Mouse (Mus musculus): ENCODE measurements around the gene Nfatc2. TPM values are rescaled to one million over a fixed set of nuclear protein-coding genes. Genes with fewer than 3 reads are reported as not detected.

The Nfatc2 gene
- polyA plus RNA-seq, 1 experiment = 2.4 TPM

- no peak for DNase-seq (ENCODE audit: low spot score)
Observed at GRCm38 (mm10) chr2:168579109-168579508, 22.3 kb downstream of the Nfatc2 start.

- no peak for DNase-seq (ENCODE audit: low spot score)
Observed at GRCm38 (mm10) chr2:168578132-168578531, 23.3 kb downstream of the Nfatc2 start.

DNA sequence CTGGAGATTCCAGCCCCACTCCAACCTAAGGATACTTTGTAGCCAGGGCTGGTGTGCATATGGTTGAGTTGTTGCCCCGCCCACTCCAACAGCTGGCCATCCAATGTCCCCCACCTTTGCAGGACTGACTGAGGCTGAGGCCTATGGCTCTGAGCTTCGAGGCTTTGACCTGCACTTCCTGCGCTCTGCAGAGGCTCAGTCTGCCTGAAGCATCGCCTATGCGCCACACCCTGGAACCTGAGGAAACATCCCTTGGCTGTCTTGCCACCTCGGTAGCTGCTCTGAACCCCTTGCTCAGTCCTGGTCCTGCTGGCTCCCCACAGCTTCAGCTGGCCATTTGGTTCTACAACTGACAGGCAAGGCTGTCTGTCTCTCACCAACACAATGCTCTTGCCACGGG is 24.1 kb downstream of the Nfatc2 start:
- no peak for DNase-seq (ENCODE audit: low spot score)

DNA sequence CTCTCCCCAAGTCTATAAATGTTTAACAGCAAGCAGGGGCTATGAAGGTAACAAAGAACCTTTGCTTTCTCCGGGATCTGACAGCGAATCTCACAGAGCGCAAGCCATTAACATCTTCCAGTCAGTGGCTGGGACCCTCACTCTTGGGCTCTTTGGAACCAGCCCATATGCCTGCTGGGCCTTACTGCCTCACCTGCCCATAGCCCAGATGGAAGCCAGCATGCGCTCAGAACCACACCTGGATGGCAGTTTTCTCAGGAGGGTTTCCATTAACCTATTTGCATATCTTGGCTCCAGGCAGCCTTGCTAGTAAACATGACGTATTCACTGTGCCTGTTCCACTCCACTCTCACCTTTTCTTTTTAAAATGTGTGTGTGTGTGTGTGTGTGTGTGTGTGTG is 25.6 kb downstream of the Nfatc2 start:
- no peak for DNase-seq (ENCODE audit: low spot score)

DNA sequence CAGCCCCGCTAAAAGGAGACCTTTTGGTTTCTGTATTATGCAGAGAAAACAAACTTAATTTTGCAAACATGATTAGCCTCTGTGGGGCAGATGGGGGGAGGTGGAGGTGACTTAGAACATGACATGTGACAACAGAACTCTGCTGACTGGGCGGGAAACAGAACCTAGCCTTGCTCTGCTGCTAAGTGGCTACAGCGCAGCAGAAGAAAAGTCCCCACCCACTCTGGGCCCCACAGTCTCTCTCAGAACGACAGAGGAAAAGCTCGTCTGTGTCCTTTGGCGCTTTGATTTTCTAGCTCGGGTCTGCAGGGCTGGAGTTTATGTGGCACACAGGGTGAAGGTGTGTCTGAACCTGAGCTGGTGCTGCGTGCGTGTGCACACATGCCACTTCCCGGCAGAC is 26.5 kb downstream of the Nfatc2 start:
- DNase-seq (ENCODE audit: low spot score) = no peak

- DNase-seq (ENCODE audit: low spot score) = no peak
Observed at GRCm38 (mm10) chr2:168573866-168574265, 27.6 kb downstream of the Nfatc2 start.

GRCm38 (mm10) chr2:168571241-168571640 is 30.2 kb downstream of the Nfatc2 start:
- no peak for DNase-seq (ENCODE audit: low spot score)

DNA sequence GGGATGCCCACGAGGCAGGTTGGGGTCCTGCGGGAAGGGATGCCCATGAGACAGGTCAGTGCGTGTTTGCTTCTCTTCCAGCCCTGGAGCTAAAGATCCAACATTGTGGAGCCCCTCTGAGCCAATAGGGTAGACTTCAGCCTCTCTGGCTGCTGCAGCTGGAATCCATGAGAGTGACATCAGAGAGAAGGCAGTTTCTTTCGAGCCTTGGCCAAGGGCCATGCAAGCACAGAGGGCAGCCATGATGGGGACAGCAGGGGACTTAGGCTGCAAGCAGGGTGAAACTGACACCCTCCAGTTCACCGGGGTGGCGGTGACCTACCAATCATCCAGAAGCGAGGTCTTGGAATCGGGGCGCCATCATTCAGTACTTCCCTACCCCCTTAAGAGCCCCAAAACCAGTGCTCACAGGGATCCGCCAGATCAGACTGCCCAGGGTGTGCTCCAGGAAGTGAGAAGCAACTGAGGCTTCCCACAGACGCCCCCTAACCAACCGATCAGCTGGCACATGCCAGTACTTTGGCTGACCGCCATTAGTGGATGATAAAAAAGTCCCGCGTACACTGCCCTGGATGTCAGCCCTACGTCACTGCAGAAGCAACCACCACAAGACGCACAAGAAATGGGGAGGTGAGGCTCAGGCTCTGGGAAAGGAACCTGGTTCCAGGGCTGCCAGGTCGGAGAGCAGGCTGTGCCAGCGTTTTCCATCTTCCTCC is 35.8 kb downstream of the Nfatc2 start:
- DNase-seq (ENCODE audit: low spot score) = no peak

DNA sequence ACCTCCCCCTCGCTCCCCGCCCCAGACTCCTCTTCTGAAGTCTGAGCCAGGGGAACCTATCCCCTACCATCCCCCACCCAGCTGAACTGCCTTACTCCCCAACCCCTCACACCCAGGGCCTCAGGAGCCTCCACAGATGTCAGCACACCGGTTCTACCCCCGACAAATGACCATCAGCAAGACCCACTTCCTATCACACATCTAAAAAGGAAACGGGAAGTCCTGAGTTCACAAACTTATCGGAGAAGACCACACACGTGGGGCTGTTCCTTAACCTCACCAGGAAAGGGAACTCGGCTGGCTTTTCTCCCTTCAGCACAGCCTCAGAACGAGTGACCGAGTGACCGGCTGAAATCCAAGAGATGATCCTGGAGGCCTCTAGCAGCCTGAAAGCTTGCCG is 38.3 kb downstream of the Nfatc2 start:
- DNase-seq (ENCODE audit: low spot score) = no peak

GRCm38 (mm10) chr2:168557035-168557434 is 44.4 kb downstream of the Nfatc2 start:
- DNase-seq (ENCODE audit: low spot score) = no peak

DNA sequence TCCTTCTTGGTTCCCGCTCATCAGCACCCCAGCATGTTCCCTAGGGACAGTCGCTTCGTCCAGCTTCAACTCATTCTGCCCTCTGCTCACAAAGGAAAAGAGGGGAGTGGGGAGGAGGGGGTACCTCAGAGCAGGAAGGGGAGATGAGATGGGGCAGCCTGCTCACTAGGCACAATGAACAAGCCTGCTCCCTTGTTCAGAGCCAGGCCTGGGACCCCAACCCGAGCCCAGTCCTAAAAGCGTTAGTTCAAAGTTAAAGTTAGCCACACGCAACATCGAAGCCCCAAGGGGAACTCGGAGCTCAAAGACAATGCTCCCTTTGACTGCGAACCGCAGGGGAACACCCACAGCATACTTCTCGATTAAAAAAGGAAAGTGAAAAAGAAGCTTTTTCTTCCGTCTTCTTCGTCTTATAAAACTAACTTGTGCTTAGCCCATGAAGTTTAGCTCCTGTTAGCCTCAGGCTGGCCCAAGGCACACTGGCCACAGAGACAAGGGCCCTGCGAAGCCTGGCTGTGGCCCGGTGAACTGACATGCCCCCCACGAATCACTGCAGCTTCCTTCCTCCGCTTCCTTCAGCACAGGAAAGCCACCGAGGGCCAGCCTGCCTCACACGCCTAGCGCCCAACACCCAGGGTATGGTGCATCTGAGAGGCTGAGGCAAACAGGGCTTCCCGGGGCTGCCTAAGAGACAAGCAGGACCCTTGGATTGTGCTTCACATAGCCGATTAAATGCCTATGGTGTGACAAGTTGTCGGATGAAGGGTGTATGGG is 45.4 kb downstream of the Nfatc2 start:
- DNase-seq (ENCODE audit: low spot score) = no peak

DNA sequence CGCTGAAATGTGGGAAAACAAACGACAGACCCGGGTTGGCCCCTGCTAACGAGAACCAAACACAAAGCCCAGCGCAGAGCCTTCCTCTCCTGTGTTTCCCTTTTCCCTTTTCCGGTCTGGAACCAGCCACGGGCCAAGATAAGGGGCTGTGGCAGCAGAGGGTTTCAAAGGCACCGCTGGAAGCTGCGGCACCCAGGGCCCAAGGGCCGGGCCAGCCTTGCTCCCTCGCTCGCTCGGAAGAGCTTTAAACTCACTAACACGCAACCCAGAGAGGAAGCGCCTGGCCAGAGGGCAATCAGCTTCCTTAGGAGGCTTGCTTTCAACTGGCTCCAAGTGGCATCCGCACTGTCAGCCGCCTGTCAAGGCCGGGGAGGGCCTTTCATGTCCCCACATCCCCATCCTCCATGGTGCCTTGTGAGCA is 47.9 kb downstream of the Nfatc2 start:
- no peak for DNase-seq (ENCODE audit: low spot score)

GRCm38 (mm10) chr2:168552405-168552804 is 49.1 kb downstream of the Nfatc2 start:
- no peak for DNase-seq (ENCODE audit: low spot score)

DNA sequence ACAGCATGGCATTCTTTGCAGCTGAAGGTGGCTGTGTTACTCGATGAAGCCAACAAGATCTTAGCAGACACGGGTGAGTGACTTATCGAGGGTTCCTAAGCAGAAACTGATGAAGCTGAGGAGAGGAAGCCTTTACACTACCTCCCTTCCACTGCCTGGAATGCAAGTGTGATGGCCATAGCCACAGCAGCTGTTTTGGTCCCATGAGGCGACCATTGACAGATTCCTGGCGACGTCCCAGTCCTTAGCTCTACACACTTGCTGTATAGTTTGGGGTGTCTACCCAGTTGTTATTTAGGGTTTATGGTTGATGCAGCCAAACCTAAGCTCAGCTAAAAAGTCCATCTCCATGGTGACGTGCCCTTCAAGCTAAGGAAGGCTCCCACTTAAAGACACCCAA is 50.2 kb downstream of the Nfatc2 start:
- DNase-seq (ENCODE audit: low spot score) = no peak

GRCm38 (mm10) chr2:168549326-168549725 is 52.1 kb downstream of the Nfatc2 start:
- DNase-seq (ENCODE audit: low spot score) = no peak

DNA sequence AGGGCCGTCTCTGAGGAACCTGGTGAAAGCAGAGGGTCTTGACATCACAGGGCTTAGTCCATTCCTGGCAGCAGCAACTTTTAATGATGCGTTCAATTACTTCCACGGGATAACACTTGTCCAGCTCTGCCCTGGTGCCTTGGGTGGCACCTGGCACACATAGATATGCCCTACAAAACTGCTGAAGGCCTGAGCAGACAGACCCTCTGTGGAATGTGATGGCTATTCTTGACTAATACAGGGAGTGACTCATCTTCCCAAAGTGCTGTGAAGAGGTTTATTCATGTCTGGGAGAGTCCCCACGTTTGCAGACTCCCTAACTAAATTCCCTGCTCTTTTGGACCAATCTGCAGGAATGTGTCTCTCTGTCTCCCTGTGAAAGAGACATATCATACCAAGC is 53.4 kb downstream of the Nfatc2 start:
- DNase-seq (ENCODE audit: low spot score) = no peak

DNA sequence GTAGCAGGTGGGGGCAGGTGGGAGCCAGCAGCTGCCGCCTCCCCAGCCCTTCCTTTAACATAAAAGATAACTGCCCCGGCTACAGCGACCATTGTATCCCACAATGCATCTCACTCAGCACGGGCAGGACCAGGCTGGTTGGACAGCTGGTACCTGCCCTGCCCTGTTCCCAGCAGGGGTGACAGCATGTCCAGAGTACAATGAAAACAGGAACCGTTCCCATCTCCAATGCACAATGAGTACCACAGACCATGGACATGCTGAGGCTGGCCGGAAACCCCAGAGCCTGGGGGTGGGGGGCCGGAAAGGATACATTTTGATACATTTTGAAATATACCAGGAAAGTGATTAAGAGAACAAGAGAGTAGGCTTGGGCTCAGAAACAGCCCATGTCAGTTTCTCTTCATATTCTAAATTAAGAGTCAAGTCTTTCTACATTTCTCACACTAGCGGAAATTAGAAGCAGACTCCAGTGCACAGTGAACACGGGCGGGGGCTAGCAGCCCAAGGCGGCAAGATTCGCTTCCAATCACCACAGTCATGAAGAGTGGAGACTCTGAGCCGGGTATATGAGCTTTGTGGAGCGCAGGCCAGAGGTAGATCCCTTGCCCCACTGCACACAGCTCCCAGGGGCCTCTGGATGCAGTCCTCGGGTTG is 55.4 kb downstream of the Nfatc2 start:
- DNase-seq (ENCODE audit: low spot score) = no peak

DNA sequence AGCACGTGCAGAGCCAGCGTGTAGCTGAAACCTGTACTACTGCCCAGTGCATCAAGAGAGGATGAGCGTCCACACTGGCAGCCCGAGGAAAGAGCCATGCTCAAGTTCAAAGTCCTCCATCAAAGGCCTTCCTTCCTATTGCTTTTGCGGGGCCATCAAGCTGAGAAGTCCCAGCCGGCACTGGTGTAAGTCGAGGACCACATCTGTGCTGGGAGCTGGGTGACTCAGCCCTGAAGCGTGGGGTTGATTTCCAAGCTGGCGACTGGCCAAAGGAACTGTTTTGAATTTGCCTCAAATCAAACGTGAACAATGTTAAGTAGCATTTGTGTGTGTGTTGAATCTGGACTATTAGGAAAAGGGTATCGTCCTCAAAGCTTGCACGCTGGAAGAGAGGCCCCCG is 57.4 kb downstream of the Nfatc2 start:
- no peak for DNase-seq (ENCODE audit: low spot score)

DNA sequence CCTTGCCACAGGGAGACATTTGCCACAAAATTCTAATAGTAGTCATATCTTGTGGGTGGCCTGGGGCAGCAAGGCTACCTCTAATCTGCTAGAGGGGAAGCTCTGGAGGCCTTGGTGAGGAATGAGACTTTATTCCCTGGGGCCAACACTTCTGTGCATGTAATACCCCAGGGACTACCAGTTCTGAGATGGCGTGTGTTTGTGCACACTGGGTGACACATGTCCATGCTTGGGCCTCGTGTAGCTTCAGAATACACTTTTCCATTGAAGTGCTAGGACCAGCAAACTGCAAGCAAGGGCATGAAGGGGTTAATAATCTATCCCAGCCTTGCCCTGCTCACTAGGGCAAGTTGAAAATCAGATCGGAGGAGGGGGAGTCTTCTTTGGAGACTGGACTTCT is 58.4 kb downstream of the Nfatc2 start:
- DNase-seq (ENCODE audit: low spot score) = no peak

DNA sequence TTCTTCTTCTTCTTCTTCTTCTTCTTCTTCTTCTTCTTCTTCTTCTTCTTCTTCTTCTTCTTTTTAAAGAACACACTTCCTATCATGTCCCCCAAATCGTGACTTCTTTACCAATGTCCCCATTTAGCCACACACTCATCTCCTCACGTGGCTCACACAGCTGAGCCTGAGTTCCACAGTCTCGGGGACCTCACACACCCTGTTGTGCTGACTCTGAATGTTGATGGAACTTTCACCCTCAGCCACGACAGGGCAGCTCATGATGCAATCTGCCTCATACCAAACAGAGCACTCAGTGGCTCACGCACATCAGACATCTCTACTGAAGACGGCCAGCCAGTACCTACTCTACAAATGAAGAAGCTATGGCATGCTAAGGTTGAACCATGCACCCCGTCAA is 60.2 kb downstream of the Nfatc2 start:
- no peak for DNase-seq (ENCODE audit: low spot score)

GRCm38 (mm10) chr2:168539594-168540222 is 61.7 kb downstream of the Nfatc2 start:
- no peak for DNase-seq (ENCODE audit: low spot score)

- DNase-seq (ENCODE audit: low spot score) = no peak
Observed at GRCm38 (mm10) chr2:168539026-168539425, 62.4 kb downstream of the Nfatc2 start.

Measured in urinary bladder, adult 2 months (tissue).